Mouse (Mus musculus): ENCODE results near the gene Trim28. TPM values are rescaled to one million over a fixed set of nuclear protein-coding genes. Genes with fewer than 3 reads are reported as not detected.

Gene Trim28
- total RNA-seq, 2 experiments from 2014 or later = 218 to 223 TPM

GRCm38 (mm10) chr7:12993148-12993547, 5.8 kb upstream of the Trim28 start:
- intact Hi-C loops (cut with DNase I) = no loop called here
- no peak for DNase-seq (ENCODE audit: low spot score in 2 of 2)

GRCm38 (mm10) chr7:12995862-12996261, 3.1 kb upstream of the Trim28 start:
- DNase-seq (ENCODE audit: low spot score in 2 of 2) = no peak
- intact Hi-C loops (cut with DNase I) = no loop called here

DNA sequence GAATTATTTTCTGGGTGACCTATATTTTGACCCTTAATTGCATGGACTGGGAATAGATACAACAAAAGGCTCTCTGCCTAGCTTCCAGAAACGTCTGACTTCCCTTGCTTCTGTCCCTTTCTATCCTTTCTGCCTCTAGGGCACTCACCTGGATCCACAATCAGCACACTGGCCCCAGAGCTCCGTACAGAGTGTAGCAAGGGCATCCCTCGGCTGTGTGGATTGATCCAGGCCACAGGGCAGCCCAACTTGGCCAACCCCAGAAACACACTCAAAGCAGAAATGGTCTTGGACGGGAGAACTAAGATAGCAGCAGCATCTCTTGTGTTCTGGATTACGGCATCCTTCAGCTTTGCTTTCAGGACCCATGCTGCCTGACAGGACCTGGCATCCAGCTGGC, 1.7 kb upstream of the Trim28 start:
- DNase-seq (ENCODE audit: low spot score in 2 of 2) = no peak
- intact Hi-C loops (cut with DNase I) = no loop called here

DNA sequence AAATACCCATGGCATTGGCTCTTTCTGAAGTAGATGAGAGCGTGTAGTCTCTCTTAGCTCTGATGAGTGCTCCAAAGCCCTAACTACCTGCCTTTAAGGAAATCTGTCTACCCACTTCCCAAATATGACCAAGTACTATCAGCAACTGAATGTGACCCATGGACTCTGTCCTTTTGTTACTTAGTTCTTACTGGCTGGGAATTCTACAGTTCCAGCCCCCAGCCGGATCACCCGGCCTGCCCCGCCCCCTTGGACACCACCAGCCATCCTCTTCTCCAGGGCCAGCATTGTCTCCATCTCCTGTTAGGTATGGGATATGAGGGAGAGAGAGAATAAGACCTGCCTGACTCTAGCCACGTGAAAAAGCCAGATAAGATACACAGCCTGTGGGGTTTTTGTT, 861 bp upstream of the Trim28 start, which contains the start of gene Slc27a5:
TSS of gene Slc27a5 (minus strand) at position 140 of the 400 bp plus-strand sequence.
- intact Hi-C loops (cut with DNase I) = no loop called here
- no peak for DNase-seq (ENCODE audit: low spot score in 2 of 2)

GRCm38 (mm10) chr7:13001584-13001983, 2.7 kb downstream of the Trim28 start:
- no peak for DNase-seq (ENCODE audit: low spot score in 2 of 2)
- intact Hi-C loops (cut with DNase I) = no loop called here

DNA sequence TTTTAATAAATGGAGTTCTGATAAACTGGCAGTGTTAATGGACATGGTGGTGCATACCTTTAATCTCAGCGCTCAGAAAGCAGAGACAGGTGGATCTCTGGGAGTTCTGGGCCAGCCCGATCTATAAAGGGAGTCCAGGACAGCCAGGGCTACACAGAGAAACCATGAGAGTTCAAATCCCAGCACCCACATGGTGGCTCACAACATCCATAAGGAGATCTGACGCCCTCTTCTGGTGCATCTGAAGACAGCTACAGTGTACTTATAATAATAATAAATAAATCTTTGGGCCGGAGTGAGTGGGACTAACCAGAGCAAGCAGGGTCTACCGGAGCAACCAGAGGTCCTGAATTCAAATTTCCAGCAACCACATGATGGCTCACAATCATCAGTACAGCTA, 4.5 kb downstream of the Trim28 start:
- DNase-seq (ENCODE audit: low spot score in 2 of 2) = no peak
- intact Hi-C loops (cut with DNase I) = no loop called here

DNA sequence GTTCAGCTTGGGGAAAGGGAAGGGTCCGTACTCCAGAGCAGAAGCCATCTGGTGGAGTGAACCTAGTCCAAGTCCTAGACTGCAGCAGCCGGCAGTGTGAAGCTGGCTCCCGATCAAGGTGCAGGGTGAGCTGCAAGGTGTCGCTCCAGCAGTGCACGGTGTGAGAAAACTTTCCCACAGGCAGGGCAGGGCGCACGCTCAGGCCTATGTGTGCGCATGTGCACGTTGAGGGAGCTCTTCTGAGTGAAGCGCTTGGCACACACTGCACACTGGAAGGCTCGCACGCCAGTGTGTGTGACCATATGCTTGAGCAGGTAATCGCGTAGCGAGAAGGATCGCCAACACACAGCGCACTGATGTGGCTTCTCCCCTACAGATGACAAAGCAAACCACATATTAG, 7.1 kb downstream of the Trim28 start:
- no peak for DNase-seq (ENCODE audit: low spot score in 2 of 2)
- intact Hi-C loops (cut with DNase I) = loop anchor here (5.0 kb wide), 1 partner anchor 94 kb away; no protein-coding TSS in a partner anchor

DNA sequence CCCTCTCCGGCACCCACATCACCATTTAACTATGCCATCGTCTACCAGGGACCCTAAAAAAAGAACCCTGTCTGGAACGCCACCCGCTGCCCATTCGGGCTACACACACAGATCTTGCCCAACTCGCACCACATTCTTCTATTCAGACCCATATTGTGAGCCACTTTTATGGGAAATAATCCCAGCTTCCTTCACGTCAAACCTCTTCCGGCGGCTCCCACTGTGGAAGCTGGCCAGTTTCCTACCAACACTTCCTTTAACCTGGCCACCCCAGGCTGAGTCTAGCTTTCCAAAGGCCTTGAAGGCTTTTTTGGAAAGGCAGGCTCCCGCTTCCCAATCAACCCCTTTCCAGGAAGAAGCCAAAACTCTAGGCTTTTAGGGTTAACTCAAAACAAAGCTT, 7.6 kb downstream of the Trim28 start:
- DNase-seq (ENCODE audit: low spot score in 2 of 2) = no peak
- intact Hi-C loops (cut with DNase I) = loop anchor here (5.0 kb wide), 1 partner anchor 94 kb away; no protein-coding TSS in a partner anchor

DNA sequence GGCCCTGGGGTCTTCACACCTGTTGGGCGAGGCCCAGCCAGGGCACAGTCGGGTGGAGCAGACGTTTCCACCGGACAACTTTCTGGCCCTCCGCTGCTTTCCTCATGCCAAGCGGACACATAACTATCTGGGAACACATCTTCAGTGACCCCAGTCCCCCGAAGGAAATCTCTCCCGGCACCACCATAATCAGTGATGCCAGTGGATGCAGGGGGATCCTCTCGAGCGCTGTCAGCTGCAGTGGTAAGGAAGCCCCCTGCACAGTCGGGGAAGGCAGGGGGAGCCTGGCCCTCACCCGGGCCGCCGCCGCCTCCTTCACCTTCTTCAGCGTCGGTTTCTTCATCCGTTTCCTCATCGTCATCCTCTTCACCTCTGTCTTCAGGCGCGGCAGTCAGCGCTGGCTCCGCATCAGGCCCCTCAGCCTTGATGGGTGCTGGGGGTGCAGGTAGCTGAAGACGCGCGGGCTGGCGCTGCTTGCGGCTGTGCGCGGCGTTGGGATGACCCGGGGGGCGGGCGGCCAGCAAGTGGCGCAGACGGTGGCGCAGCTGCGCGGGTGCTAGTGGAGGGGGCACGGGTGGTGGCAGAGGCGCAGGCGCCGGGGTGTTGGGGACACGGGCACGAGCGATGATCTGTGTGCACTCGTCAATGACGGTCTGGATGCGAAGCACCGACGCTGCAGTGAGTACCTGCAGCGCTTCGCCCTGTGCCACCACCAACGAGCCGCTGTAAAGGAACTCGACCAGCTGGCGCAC, 8.6 kb downstream of the Trim28 start:
- DNase-seq (ENCODE audit: low spot score in 2 of 2) = peak in 1 of 2 experiments; percentile 7
- intact Hi-C loops (cut with DNase I) = loop anchor here (2.0 to 5.0 kb wide), 3 partner anchors 17 to 95 kb away; no protein-coding TSS in a partner anchor

- intact Hi-C loops (cut with DNase I) = loop anchor here (2.0 to 5.0 kb wide), 3 partner anchors 15 to 97 kb away; no protein-coding TSS in a partner anchor
- peak; percentile 93 to 97 for DNase-seq (ENCODE audit: low spot score in 2 of 2)
Observed at GRCm38 (mm10) chr7:13009143-13010004, 10.5 kb downstream of the Trim28 start.

- intact Hi-C loops (cut with DNase I) = no loop called here
- DNase-seq (ENCODE audit: low spot score in 2 of 2) = no peak
Observed at GRCm38 (mm10) chr7:13010005-13010908, 11.3 kb downstream of the Trim28 start, which contains the start of gene Zbtb45. Zbtb45 (minus strand) TSS chr7:13010034.

DNA sequence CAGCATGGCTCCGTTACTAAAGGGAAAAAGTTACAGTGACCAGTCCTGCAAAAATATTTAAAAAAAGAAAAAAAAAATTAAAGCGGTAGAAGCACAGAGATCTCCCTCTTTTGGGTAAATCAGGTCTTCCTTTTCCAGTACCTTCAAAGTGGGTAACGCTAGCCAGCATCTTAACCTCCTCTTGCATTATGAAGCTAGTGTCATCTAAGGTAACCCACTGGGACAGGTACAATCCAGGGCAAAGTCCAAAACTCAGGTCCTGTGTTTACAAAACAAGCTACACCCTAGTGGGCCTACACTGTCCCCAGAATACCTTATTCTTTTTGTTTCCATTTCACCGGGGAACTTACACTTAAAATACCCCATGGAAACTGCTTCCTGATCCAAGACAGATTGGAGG, 14.8 kb downstream of the Trim28 start:
- DNase-seq (ENCODE audit: low spot score in 2 of 2) = no peak
- intact Hi-C loops (cut with DNase I) = no loop called here

DNA sequence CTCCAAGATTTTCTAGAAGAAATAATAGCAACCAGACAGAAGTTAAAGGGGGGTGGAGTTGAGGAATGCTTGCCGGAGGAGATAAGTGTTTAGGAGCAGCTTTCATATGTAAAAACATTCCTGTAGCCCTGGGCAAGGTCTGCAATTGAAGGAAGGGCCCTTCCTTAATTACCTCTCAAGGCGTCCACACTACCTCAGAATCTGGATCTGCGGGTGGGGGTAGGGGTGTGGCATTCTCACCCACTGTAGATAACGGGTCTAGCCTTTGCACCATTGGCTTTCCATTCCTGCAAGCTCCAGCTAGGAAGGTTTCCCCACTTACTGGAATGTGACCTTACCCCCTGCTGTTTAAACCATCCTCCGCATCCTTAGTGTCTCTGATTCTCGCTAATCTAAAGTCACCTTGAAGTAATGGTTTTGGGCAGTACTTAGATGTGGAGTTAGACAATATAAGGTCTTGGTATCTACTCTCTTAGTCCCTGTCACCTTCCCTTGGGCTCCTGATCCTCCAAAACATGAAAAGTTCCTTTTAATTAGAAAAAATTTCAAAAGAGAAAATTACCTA, 15.4 kb downstream of the Trim28 start:
- intact Hi-C loops (cut with DNase I) = no loop called here
- DNase-seq (ENCODE audit: low spot score in 2 of 2) = no peak

DNA sequence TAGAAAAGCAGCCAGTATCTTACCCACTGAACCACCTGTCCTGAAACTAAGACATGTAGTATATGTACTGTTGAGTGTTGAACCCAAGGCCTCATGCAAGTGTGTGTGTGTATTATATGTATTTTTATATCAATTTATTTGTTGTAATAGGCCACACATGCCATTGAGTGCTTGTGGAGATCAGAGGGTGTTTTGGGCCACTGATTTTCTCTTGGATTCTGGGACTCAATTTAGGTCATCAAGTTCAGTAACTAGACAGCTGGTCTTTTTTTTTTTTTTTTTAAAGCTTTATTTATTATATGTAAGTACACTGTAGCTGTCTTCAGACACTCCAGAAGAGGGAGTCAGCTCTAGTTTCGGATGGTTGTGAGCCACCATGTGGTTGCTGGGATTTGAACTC, 16.3 kb downstream of the Trim28 start:
- intact Hi-C loops (cut with DNase I) = no loop called here
- DNase-seq (ENCODE audit: low spot score in 2 of 2) = no peak

GRCm38 (mm10) chr7:13022773-13023535, 24.0 kb downstream of the Trim28 start:
- intact Hi-C loops (cut with DNase I) = no loop called here
- DNase-seq (ENCODE audit: low spot score in 2 of 2) = peak in 1 of 2 experiments; percentile 26

DNA sequence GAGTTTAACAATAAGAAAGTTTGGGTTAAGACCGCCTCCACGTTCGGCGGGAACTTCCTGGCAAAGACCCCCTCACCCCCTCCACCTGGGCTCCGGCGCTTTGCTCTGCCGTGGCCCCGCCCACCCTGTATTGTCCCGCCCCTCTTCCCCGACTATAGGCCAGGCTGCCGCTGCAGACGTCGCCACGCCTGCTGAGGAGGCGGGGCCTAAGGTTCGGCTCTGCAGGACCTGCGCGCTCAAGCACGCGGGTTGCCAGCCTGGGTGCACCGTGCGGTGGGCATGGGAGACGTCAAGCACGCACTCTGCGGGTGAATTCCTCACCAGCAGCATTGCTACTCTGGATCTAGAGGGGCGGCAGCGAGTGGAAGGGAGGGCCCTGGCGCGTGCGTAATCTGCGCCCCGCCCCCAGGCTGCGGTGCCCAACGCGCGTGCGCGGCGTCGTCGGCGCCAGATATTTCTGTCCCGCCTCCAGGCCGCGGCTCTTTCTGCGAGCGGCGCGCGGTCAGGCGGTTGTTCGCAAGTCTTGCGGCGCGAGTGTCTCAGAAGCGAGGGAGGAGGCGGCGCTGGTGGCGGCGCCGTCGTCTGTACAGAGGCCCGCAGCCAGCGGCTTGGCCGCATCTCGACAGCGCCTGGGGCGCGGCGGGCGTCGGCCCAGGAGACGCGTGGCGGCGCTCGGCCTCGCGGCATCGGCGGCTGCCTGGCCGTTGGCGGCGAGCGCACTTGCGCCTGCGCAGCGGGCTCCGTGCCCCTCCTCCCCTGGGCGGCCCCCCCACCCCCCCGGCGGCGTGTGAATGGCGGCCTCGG, 25.2 kb downstream of the Trim28 start:
- peak; percentile 94 to 96 for DNase-seq (ENCODE audit: low spot score in 2 of 2)
- intact Hi-C loops (cut with DNase I) = loop anchor here (2.0 kb wide), 1 partner anchor 15 kb away; no protein-coding TSS in a partner anchor

DNA sequence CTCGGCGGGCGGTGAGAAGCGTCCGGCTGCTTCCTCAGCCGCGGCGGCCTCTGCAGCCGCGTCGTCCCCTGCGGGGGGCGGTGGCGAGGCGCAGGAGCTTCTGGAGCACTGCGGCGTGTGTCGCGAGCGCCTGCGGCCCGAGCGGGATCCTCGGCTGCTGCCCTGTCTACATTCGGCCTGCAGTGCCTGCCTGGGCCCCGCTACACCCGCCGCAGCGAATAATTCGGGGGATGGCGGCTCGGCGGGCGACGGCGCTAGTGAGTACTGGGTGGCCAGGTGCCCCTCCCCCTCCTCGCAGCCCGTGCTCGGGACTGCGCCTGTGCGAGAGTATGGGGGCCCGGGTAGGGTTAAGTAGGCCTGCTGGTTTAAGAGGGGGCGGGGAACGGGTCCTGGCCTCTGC, 25.9 kb downstream of the Trim28 start:
- peak; percentile 83 to 89 for DNase-seq (ENCODE audit: low spot score in 2 of 2)
- intact Hi-C loops (cut with DNase I) = loop anchor here (2.0 kb wide), 1 partner anchor 16 kb away; no protein-coding TSS in a partner anchor

All from left cerebral cortex, postnatal 14 days (tissue).